Mouse (Mus musculus) hindbrain, embryonic 14.5 days (tissue): ENCODE measurements around the gene Ctsll3. TPM values are rescaled to one million over a fixed set of nuclear protein-coding genes. Genes with fewer than 3 reads are reported as not detected.

Experiments
- ATAC-seq: fragments of 200-750 bp; cut with Nextera tagmentation; 2 replicates; pipeline ENCODE4 v1.8.0; 2017; ENCODE audit warnings: moderate number of reproducible peaks, mild to moderate bottlenecking, moderate TSS enrichment, moderate library complexity; ENCODE audit not compliant: low FRiP score
- DNase-seq: peaks from one replicate; pipeline ENCODE4 v3.0.0-alpha.2; 2015; ENCODE audit warnings: low spot score
- H3K27ac ChIP-seq: fragments of 300-500 bp; sonication (generic); 2 replicates; pipeline ENCODE4 v1.5.1; 2014; ENCODE audit warnings: mild to moderate bottlenecking, moderate library complexity
- H3K27me3 ChIP-seq: fragments of 300-500 bp; sonication (generic); 2 replicates; pipeline ENCODE4 v1.6.1; 2014; ENCODE audit warnings: mild to moderate bottlenecking, low read length, mixed read lengths; ENCODE audit not compliant: control insufficient read depth, insufficient read depth
- H3K36me3 ChIP-seq: fragments of 300-500 bp; sonication (generic); replicated peaks from 2 replicates; pipeline ENCODE4 v1.6.1; 2014; ENCODE audit not compliant: control insufficient read depth, insufficient read depth
- H3K4me1 ChIP-seq: fragments of 300-500 bp; sonication (generic); replicated peaks from 2 replicates; pipeline ENCODE4 v1.6.1; 2014; ENCODE audit warnings: antibody characterized with exemption, low read length, mixed read lengths; ENCODE audit not compliant: control insufficient read depth, insufficient read depth
- H3K4me2 ChIP-seq: fragments of 300-500 bp; sonication (generic); replicated peaks from 2 replicates; pipeline ENCODE4 v1.6.1; 2014; ENCODE audit warnings: mild to moderate bottlenecking, moderate library complexity
- H3K4me3 ChIP-seq: fragments of 300-500 bp; sonication (generic); replicated peaks from 2 replicates; pipeline ENCODE4 v1.5.1; 2014; ENCODE audit warnings: mild to moderate bottlenecking, low read length
- H3K9ac ChIP-seq: fragments of 300-500 bp; sonication (generic); 2 replicates; pipeline ENCODE4 v1.6.1; 2014
- H3K9me3 ChIP-seq: fragments of 300-500 bp; sonication (generic); 2 replicates; pipeline ENCODE4 v1.6.1; 2016; ENCODE audit warnings: low read length; ENCODE audit not compliant: control insufficient read depth
- WGBS: fragments of 180-500 bp; shearing (Covaris S2); extraction: QIAGEN DNeasy Blood & Tissue Kit; methylation state at CpG from one replicate; pipeline ENCODE4 v1.1.7; 2014; 5-methylcytosine and 5-hydroxymethylcytosine counted together
- polyA plus RNA-seq: library from polyadenylated mRNA; unstranded; fragments of >200 nt; fragmentation: Nextera tagmentation; extraction: Ambion mirVana; gene quantifications from 2 replicates; pipeline ENCODE4 v1.2.1, GENCODE M21; 2014

The Ctsll3 gene
- polyA plus RNA-seq, 1 experiment from 2014 or later = not detected

DNA sequence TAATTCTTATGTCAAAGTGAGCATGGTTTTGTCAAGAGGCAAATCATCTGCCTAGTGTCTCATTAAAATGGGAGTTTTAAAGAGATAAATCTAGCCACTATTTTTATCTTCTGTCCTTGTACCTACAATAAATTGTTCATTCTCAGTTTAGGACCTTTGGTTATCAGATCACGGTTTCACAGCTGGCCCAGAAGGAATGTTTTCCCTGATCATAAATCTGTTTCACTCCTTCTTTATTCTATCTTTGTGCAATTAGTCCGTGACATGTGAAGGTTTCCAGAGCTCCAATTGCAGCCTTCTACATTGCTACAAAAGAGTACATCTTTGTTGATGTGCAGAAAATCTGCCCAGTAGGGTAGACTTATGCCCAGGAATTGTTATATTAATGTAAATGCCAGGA, 47.4 kb downstream of the Ctsll3 start:
- H3K27ac ChIP-seq = no peak overlapping the region
- no peaks in the 10 kb centered on the region for H3K4me1 ChIP-seq
- H3K27me3 ChIP-seq = no peaks in the 10 kb centered on the region
- 87% methylated on average over 2 of the region's 2 CpGs for WGBS
- H3K4me3 ChIP-seq = no peak overlapping the region
- no peak overlapping the region for H3K9ac ChIP-seq
- H3K9me3 ChIP-seq = no peaks in the 10 kb centered on the region
- no peak overlapping the region for H3K4me2 ChIP-seq
- ATAC-seq (no peak), DNase-seq (no peak)
- H3K36me3 ChIP-seq = peaks cover 94% of the 10 kb centered on the region

DNA sequence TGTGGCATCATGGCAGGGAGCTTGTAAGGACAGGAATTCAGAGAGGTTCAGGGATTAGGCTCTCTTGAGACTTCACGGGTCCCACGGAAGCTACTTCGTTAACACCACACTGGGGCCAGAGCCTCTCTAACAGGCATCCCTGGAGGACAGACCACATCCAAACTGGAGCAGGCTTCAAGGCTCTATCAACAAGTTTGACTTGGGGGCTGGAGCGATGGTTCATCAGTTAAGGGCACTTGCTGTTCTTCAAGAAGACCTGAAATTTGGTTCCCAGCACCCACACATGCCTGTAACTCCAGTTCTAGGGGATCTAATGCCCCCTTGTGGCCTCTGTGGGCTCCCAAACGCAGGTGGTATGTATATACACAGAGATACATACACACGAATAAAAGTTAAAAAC, 49.4 kb downstream of the Ctsll3 start:
- no peaks in the 10 kb centered on the region for H3K4me1 ChIP-seq
- no peak overlapping the region for H3K27ac ChIP-seq
- H3K36me3 ChIP-seq = peaks cover 99% of the 10 kb centered on the region
- H3K27me3 ChIP-seq = no peaks in the 10 kb centered on the region
- H3K4me2 ChIP-seq = no peak overlapping the region
- no peak for ATAC-seq
- 96% methylated on average over 6 of the region's 6 CpGs for WGBS
- DNase-seq = no peak
- H3K9ac ChIP-seq = no peak overlapping the region
- H3K4me3 ChIP-seq = no peak overlapping the region
- H3K9me3 ChIP-seq = no peaks in the 10 kb centered on the region

DNA sequence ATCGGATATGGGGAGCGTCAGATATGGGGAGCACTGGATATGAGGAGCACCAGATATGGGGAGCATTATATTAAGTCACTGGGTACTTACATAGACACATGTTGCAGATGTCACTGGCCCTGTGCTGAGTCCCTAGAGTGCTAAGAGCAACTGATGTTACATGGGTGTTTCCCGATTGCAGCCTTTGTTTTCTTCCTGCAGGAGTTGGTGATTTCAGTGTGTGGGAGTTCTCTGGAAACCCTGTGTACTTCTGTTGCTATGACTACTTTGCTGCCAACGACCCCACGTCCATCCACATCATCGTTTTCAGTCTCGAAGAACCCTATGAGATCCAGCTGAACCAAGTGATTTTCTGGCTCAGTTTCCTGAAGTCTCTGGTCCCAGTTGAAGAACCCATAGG, 51.7 kb downstream of the Ctsll3 start:
- no peak overlapping the region for H3K4me2 ChIP-seq
- no peak overlapping the region for H3K9ac ChIP-seq
- no peaks in the 10 kb centered on the region for H3K4me1 ChIP-seq
- no peaks in the 10 kb centered on the region for H3K27me3 ChIP-seq
- DNase-seq (no peak), ATAC-seq (no peak)
- WGBS = 90% methylated on average over 7 of the region's 7 CpGs
- H3K4me3 ChIP-seq = no peak overlapping the region
- H3K27ac ChIP-seq = no peak overlapping the region
- no peaks in the 10 kb centered on the region for H3K9me3 ChIP-seq
- peaks cover 81% of the 10 kb centered on the region for H3K36me3 ChIP-seq

DNA sequence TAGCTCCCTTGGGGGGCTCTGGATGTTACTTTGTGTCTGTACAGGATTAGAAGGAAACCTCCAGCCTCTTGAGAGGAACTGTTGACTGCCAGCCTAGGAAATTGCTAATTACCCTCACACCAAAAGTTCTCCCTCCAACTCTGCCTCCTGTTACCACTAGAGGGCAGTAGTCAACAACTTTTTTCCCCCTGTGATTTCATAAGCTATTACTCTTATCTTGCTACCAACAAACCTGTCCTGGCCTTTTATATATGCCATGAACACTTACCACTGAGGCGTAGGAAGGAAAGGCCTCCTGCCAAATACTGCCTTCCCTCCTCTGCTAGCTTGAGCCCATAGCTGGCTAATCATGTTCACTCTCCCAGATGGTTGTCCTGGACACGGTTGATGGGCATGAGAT, 54.1 kb downstream of the Ctsll3 start:
- WGBS = 91% methylated on average over 2 of the region's 2 CpGs

More for the DNA sequence above, 54.1 kb downstream of the Ctsll3 start:
- no peaks in the 10 kb centered on the region for H3K27me3 ChIP-seq
- H3K4me3 ChIP-seq = no peak overlapping the region
- peaks cover 4% of the 10 kb centered on the region; the same call in 1 of the 2 replicates for H3K4me1 ChIP-seq
- H3K36me3 ChIP-seq = peaks cover 68% of the 10 kb centered on the region
- H3K4me2 ChIP-seq = no peak overlapping the region
- DNase-seq = no peak
- no peaks in the 10 kb centered on the region for H3K9me3 ChIP-seq
- H3K27ac ChIP-seq = no peak overlapping the region
- no peak for ATAC-seq
- H3K9ac ChIP-seq = no peak overlapping the region

Other genes with a start within 250 kb of the Ctsll3 start
- 35.3 and 38.9 TPM in 2 replicates for gene Dapk1, start 200.9 kb downstream of the Ctsll3 start, polyA plus RNA-seq
- gene BC051665, start 16.5 kb downstream of the Ctsll3 start, polyA plus RNA-seq = not detected in 2 replicates
- 0.20 TPM in 1 of 2 replicates, not detected in the other for gene 4930486L24Rik, start 61.6 kb upstream of the Ctsll3 start, polyA plus RNA-seq
- gene Gm49392, start 94.0 kb upstream of the Ctsll3 start, polyA plus RNA-seq = 0.13 TPM in 1 of 2 replicates, not detected in the other
- 1.5 and 3.7 TPM in 2 replicates for gene Ctla2b, start 94.6 kb upstream of the Ctsll3 start, polyA plus RNA-seq
- gene Tpbpb, start 102.0 kb upstream of the Ctsll3 start, polyA plus RNA-seq = not detected in 2 replicates
- gene Gm49393, start 132.7 kb upstream of the Ctsll3 start, polyA plus RNA-seq = not detected in 2 replicates
- gene Gm49391, start 133.7 kb upstream of the Ctsll3 start, polyA plus RNA-seq = 2.0 TPM in 1 of 2 replicates, not detected in the other
- 17.2 and 18.6 TPM in 2 replicates for gene Ctla2a, start 133.8 kb upstream of the Ctsll3 start, polyA plus RNA-seq
- not detected in 2 replicates for gene Tpbpa, start 139.1 kb upstream of the Ctsll3 start, polyA plus RNA-seq
- not detected in 2 replicates for gene Ctsj, start 203.1 kb upstream of the Ctsll3 start, polyA plus RNA-seq
- not detected in 2 replicates for gene Ctsq, start 237.8 kb upstream of the Ctsll3 start, polyA plus RNA-seq